Mouse (Mus musculus) liver, embryonic 11.5 days (tissue): ENCODE measurements around the gene Atl1. TPM values are rescaled to one million over a fixed set of nuclear protein-coding genes. Genes with fewer than 3 reads are reported as not detected.

Experiments
- ATAC-seq: fragments of 200-750 bp; cut with Nextera tagmentation; replicated peaks from 2 replicates; pipeline ENCODE4 v1.8.0; 2017; ENCODE audit warnings: moderate number of reproducible peaks, mild to moderate bottlenecking, moderate TSS enrichment, moderate library complexity; ENCODE audit not compliant: low FRiP score
- DNase-seq: peaks from one replicate; pipeline ENCODE4 v3.0.0-alpha.2; 2017; ENCODE audit warnings: low spot score
- H3K27ac ChIP-seq: fragments of 300-500 bp; sonication (generic); 2 replicates; pipeline ENCODE4 v1.5.1; 2014; ENCODE audit warnings: mild to moderate bottlenecking, low read depth, low read length, control low read depth
- H3K27me3 ChIP-seq: fragments of 300-500 bp; sonication (generic); replicated peaks from 2 replicates; pipeline ENCODE4 v1.6.1; 2014; ENCODE audit warnings: low read length, mixed read lengths; ENCODE audit not compliant: control insufficient read depth, insufficient read depth
- H3K36me3 ChIP-seq: fragments of 300-500 bp; sonication (generic); 2 replicates; pipeline ENCODE4 v1.6.1; 2014; ENCODE audit warnings: mild to moderate bottlenecking, low read length, moderate library complexity, mixed read lengths; ENCODE audit not compliant: control insufficient read depth, insufficient read depth
- H3K4me1 ChIP-seq: fragments of 300-500 bp; sonication (generic); replicated peaks from 2 replicates; pipeline ENCODE4 v1.6.1; 2014; ENCODE audit warnings: low read length, mixed read lengths; ENCODE audit not compliant: control insufficient read depth, insufficient read depth
- H3K4me2 ChIP-seq: fragments of 300-500 bp; sonication (generic); 2 replicates; pipeline ENCODE4 v1.6.1; 2014; ENCODE audit warnings: mild to moderate bottlenecking, control low read depth, moderate library complexity
- H3K4me3 ChIP-seq: fragments of 300-500 bp; sonication (generic); 2 replicates; pipeline ENCODE4 v1.5.1; 2014; ENCODE audit warnings: low read depth, low read length, control low read depth
- H3K9ac ChIP-seq: fragments of 300-500 bp; sonication (generic); 2 replicates; pipeline ENCODE4 v1.6.1; 2014; ENCODE audit warnings: low read depth, low read length, control low read depth
- H3K9me3 ChIP-seq: fragments of 300-500 bp; sonication (generic); 2 replicates; pipeline ENCODE4 v1.6.1; 2016; ENCODE audit warnings: low read length, inconsistent platforms, mixed read lengths; ENCODE audit not compliant: control insufficient read depth
- WGBS: fragments of 180-500 bp; shearing (Covaris S2); extraction: QIAGEN DNeasy Blood & Tissue Kit; methylation state at CpG from one replicate; pipeline ENCODE4 v1.1.7; 2014; 5-methylcytosine and 5-hydroxymethylcytosine counted together
- polyA plus RNA-seq: library from polyadenylated mRNA; unstranded; fragments of >200 nt; fragmentation: Nextera tagmentation; extraction: Ambion mirVana; gene quantifications from 2 replicates; pipeline ENCODE4 v1.2.1, GENCODE M21; 2014

The Atl1 gene
- polyA plus RNA-seq, 1 experiment from 2014 or later = 1.5 TPM

DNA sequence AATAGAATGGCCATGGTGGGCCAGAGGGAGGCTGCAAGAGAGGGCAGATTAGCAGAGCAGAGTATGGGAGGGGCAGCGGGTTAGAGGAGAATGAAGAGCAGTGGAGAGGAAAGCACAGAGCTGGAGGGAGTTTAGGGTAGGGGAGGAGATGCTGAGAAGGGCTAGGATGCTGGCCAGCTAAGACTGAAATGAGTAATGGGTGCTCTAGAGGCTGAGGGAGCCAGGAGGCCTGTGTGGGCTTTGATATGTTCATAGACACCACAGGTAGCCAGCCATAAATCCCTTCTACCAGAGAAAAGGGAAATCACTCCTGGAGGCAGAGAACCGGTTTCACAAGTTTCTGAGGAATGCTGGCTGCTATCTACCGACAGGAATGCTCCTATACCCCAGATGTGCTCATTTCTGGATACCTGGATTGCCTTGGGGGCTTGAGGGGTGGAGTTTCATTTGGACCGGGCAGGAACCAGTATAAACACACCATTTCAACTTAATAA lies 13.2 kb upstream of the Atl1 start:
- 20% methylated on average over 4 of the region's 4 CpGs for WGBS
- 0 out of 2 replicates have a peak, but pooled peaks have one; percentile 49 for ATAC-seq
- Histone ChIP-seq H3K27me3 (no peaks in the 10 kb centered on the region), H3K36me3 (no peaks in the 10 kb centered on the region), H3K9me3 (no peaks in the 10 kb centered on the region), H3K4me2 (peak overlapping the region; percentile 8; the same call in 1 of the 2 replicates), H3K9ac (no peak overlapping the region), H3K4me3 (no peak overlapping the region), H3K27ac (no peak overlapping the region), H3K4me1 (peaks cover 11% of the 10 kb centered on the region; the same call in 1 of the 2 replicates)
- DNase-seq = no peak

DNA sequence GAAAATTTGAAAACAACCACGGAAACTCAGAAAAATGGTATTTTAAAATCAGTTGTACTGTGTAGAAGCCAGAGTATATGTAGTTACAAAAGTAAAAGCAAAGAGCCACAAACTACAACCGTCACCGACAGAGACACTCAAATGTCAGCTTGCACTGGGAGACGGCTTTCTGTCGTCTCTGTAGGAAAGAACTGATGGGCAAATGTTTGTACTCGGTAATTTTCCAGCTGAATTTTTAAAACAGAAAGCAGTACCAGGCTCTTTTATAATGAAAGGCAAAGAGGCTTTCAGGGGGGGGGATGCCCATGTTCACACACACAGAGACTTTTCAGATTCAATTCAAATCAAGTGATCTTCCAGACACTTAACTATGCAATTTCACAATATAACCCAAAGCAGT lies 12.7 kb upstream of the Atl1 start:
- no peaks in the 10 kb centered on the region for H3K27me3 ChIP-seq
- 45% methylated on average over 6 of the region's 6 CpGs for WGBS
- H3K27ac ChIP-seq = no peak overlapping the region
- no peak overlapping the region for H3K9ac ChIP-seq
- peaks cover 11% of the 10 kb centered on the region; the same call in 1 of the 2 replicates for H3K4me1 ChIP-seq
- no peaks in the 10 kb centered on the region for H3K9me3 ChIP-seq
- H3K36me3 ChIP-seq = no peaks in the 10 kb centered on the region
- peak overlapping the region; percentile 5; the same call in 1 of the 2 replicates for H3K4me2 ChIP-seq
- no peak overlapping the region for H3K4me3 ChIP-seq
- no peak for ATAC-seq
- no peak for DNase-seq

DNA sequence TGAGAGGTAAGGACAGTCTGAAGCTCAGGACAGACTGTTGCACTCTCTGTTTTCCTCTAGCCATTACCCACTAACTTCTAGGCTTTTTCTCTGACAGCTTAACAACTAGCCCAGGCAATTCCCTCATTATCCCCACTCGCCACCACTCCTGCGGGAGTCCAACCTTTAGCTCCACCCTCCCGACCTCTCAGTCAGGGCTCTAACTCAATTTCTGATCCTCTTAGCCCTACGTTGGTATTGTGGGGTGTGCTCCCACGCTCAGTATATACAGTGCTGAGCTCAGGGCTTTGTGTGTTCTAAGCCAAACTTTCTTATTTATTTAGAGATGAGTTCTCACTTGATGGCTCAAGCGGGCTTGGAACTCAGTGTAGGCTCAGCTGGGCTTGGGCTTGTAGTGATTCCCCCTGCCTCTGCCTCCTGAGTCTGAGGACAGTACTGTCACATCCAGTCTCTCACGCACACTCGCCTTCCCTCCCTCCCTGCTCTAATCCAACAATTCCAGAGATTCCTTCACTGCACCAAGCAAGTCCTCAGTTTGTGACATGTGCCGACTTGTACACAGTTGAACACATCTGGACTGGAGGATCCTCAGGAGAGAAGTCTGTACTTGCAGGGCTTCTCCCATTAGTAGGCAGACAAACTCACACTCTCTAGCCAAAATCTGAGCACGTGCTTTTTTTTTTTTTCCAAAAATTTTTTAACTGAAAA lies 11.1 kb upstream of the Atl1 start:
- 65% methylated on average over 10 of the region's 10 CpGs for WGBS
- Histone ChIP-seq H3K4me1 (peaks cover 11% of the 10 kb centered on the region; the same call in 1 of the 2 replicates), H3K4me3 (no peak overlapping the region), H3K9me3 (no peaks in the 10 kb centered on the region), H3K36me3 (no peaks in the 10 kb centered on the region), H3K4me2 (no peak overlapping the region), H3K27ac (no peak overlapping the region), H3K27me3 (no peaks in the 10 kb centered on the region), H3K9ac (no peak overlapping the region)
- no peak for DNase-seq
- ATAC-seq = no peak

DNA sequence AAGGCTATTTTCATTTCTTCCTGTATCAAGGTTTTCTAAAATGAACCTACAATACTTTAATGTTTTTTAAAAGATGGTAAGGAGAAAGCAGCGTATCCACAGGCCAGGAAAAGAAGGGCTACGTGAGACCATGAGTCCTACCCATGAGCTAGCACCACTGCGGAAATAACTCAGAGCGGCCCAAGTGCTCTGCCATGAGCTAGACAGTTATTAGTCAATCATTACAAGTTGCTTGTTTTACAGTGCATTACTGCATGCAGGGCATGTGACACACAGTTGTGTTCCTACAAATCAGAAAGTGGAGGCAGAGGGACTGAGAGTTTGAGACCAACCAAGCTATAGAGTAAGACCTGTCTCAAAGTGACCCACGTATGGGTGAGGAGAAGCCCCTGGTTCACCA lies 8.4 kb upstream of the Atl1 start:
- no peak for ATAC-seq
- peaks cover 4% of the 10 kb centered on the region; the same call in 1 of the 2 replicates for H3K4me1 ChIP-seq
- H3K9me3 ChIP-seq = no peaks in the 10 kb centered on the region
- no peak overlapping the region for H3K27ac ChIP-seq
- H3K27me3 ChIP-seq = no peaks in the 10 kb centered on the region
- 95% methylated on average over 5 of the region's 5 CpGs for WGBS
- H3K4me3 ChIP-seq = no peak overlapping the region
- no peak overlapping the region for H3K4me2 ChIP-seq
- no peak for DNase-seq
- H3K36me3 ChIP-seq = no peaks in the 10 kb centered on the region
- H3K9ac ChIP-seq = no peak overlapping the region

GRCm38 (mm10) chr12:69885170-69885923 lies 7.1 kb upstream of the Atl1 start:
- Histone ChIP-seq H3K36me3 (no peaks in the 10 kb centered on the region), H3K27me3 (no peaks in the 10 kb centered on the region), H3K9ac (no peak overlapping the region), H3K4me1 (peaks cover 6% of the 10 kb centered on the region), H3K9me3 (no peaks in the 10 kb centered on the region), H3K4me2 (no peak overlapping the region), H3K27ac (no peak overlapping the region), H3K4me3 (no peak overlapping the region)
- no peak for DNase-seq
- WGBS = 92% methylated on average over 5 of the region's 5 CpGs
- no peak for ATAC-seq

- no peak overlapping the region for H3K4me2 ChIP-seq
- no peak overlapping the region for H3K27ac ChIP-seq
- H3K9ac ChIP-seq = no peak overlapping the region
- no peaks in the 10 kb centered on the region for H3K27me3 ChIP-seq
- no peaks in the 10 kb centered on the region for H3K36me3 ChIP-seq
- no peak for DNase-seq
- 80% methylated on average over 6 of the region's 6 CpGs for whole genome bisulfite sequencing
- H3K9me3 ChIP-seq = no peaks in the 10 kb centered on the region
- H3K4me3 ChIP-seq = no peak overlapping the region
- ATAC-seq = no peak
- H3K4me1 ChIP-seq = peaks cover 16% of the 10 kb centered on the region
Observed at GRCm38 (mm10) chr12:69887776-69888175, 4.6 kb upstream of the Atl1 start.

DNA sequence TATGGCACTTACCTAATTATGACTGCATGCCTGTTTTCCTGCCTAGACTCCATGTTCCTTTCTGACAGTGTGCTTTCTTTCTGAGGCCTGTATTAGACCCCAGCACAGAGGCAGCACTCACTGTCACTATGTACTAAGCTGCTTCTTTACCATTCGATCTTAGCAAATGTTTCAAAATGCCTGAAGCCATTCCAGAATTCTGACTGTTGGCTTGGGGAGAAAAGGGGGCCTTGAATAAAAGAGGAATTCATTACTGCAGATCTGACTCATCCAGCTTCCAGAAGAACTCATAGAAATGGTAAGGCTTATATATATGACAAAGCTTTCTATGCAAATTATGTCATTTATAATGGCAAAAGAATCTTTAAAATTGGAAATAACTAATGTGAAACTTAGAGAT lies 4.1 kb upstream of the Atl1 start:
- no peak for ATAC-seq
- H3K9ac ChIP-seq = no peak overlapping the region
- no peak overlapping the region for H3K4me2 ChIP-seq
- H3K27ac ChIP-seq = no peak overlapping the region
- DNase-seq = no peak
- peaks cover 16% of the 10 kb centered on the region for H3K4me1 ChIP-seq
- no peaks in the 10 kb centered on the region for H3K36me3 ChIP-seq
- WGBS = 81% methylated on average over 1 of the region's 1 CpGs
- no peaks in the 10 kb centered on the region for H3K9me3 ChIP-seq
- no peaks in the 10 kb centered on the region for H3K27me3 ChIP-seq
- H3K4me3 ChIP-seq = no peak overlapping the region

- no peak overlapping the region for H3K9ac ChIP-seq
- peaks cover 16% of the 10 kb centered on the region for H3K4me1 ChIP-seq
- H3K36me3 ChIP-seq = no peaks in the 10 kb centered on the region
- no peaks in the 10 kb centered on the region for H3K9me3 ChIP-seq
- H3K27ac ChIP-seq = no peak overlapping the region
- ATAC-seq = no peak
- H3K4me3 ChIP-seq = 0 out of 2 replicates have a peak overlapping the region, but pooled peaks have one; percentile 1
- WGBS = 53% methylated on average over 6 of the region's 6 CpGs
- peak overlapping the region; percentile 91 for H3K4me2 ChIP-seq
- DNase-seq = no peak
- H3K27me3 ChIP-seq = no peaks in the 10 kb centered on the region
Observed at GRCm38 (mm10) chr12:69890051-69890450, 2.4 kb upstream of the Atl1 start.
